Mouse (Mus musculus) cerebellum, adult 2 months (tissue): ENCODE data around the gene Itgav. TPM values are rescaled to one million over a fixed set of nuclear protein-coding genes. Genes with fewer than 3 reads are reported as not detected.

Source experiments
- DNase-seq, 2 experiments: peaks; one replicate each; pipeline ENCODE4 v3.0.0; 2021
- H3K27ac ChIP-seq: fragments of 200-500 bp; 2 replicates; pipeline ENCODE4 v1.5.1; 2012; ENCODE audit warnings: low read length, control low read depth, inconsistent platforms; ENCODE audit not compliant: insufficient read depth
- H3K27me3 ChIP-seq: fragments of 200-500 bp; 2 replicates; pipeline ENCODE4 v1.6.1; 2012; ENCODE audit warnings: inconsistent platforms, mild to moderate bottlenecking, low read length, moderate library complexity; ENCODE audit not compliant: control insufficient read depth, insufficient read depth
- H3K4me1 ChIP-seq: fragments of 200-500 bp; 2 replicates; pipeline ENCODE4 v1.6.1; 2011; ENCODE audit warnings: low read length; ENCODE audit not compliant: control insufficient read depth, insufficient read depth
- H3K4me3 ChIP-seq: fragments of 200-500 bp; replicated peaks from 2 replicates; pipeline ENCODE3; 2011; ENCODE audit warnings: mild to moderate bottlenecking, low read depth, low read length, control low read depth; ENCODE audit not compliant: insufficient read depth
- CTCF ChIP-seq: fragments of 200-500 bp; IDR thresholded peaks from 2 replicates; pipeline ENCODE4 v1.5.1; 2011; ENCODE audit warnings: low read depth, mild to moderate bottlenecking, control low read depth, low read length, moderate library complexity, borderline replicate concordance; ENCODE audit not compliant: insufficient read depth
- POLR2A ChIP-seq: fragments of 200-500 bp; IDR thresholded peaks from 2 replicates; pipeline ENCODE4 v1.6.1; 2011; ENCODE audit warnings: low read length, control low read depth, borderline replicate concordance; ENCODE audit not compliant: insufficient read depth
- WGBS: fragments of 180-500 bp; shearing (Covaris S2); methylation state at CpG from one replicate; pipeline ENCODE4 v1.1.7; 2018; 5-methylcytosine and 5-hydroxymethylcytosine counted together
- polyA plus RNA-seq: library from polyadenylated mRNA; depleted of rRNA; stranded (reverse); fragments of >200 nt; gene quantifications from 2 replicates; pipeline ENCODE4 v1.2.3, GENCODE M21; 2012; rRNA removed

Gene Itgav
- 40.6 and 43.2 TPM in 2 replicates for polyA plus RNA-seq

GRCm38 (mm10) chr2:83723921-83724826, at the start of gene Itgav:
Gene Itgav (plus strand): TSS chr2:83724397.
- no peaks in the 10 kb centered on the region for H3K4me1 ChIP-seq
- peak; percentile 87 for DNase-seq
- under 1% methylated on average over 75 of the region's 84 CpGs for WGBS
- no peak for TF ChIP-seq CTCF
- no peak for TF ChIP-seq POLR2A
- H3K4me3 ChIP-seq, result peak within 1 kb of the TSS; percentile 75
- H3K27me3 ChIP-seq, result no peaks in the 10 kb centered on the region
- H3K27ac ChIP-seq, result peak within 1 kb of the TSS; percentile 44; the same call in 1 of the 2 replicates

GRCm38 (mm10) chr2:83674421-83674820, 49.8 kb upstream of the Itgav start:
- no peak for TF ChIP-seq CTCF
- TF ChIP-seq POLR2A, result no peak
- no peak for DNase-seq
- Histone ChIP-seq H3K27ac (no peak overlapping the region), H3K27me3 (no peaks in the 10 kb centered on the region), H3K4me1 (no peaks in the 10 kb centered on the region), H3K4me3 (no peak overlapping the region)
- 73% methylated on average over 7 of the region's 7 CpGs for WGBS

- Histone ChIP-seq H3K27ac (no peak overlapping the region), H3K4me1 (no peaks in the 10 kb centered on the region), H3K4me3 (no peak overlapping the region), H3K27me3 (no peaks in the 10 kb centered on the region)
- WGBS, result 91% methylated on average over 9 of the region's 9 CpGs
- TF ChIP-seq POLR2A (no peak), CTCF (no peak)
- DNase-seq, result no peak
Observed at GRCm38 (mm10) chr2:83674896-83675295, 49.3 kb upstream of the Itgav start.

GRCm38 (mm10) chr2:83675681-83676080, 48.5 kb upstream of the Itgav start:
- H3K4me1 ChIP-seq, result no peaks in the 10 kb centered on the region
- H3K27ac ChIP-seq, result no peak overlapping the region
- TF ChIP-seq POLR2A (no peak), CTCF (no peak)
- WGBS, result 20% methylated on average over 5 of the region's 5 CpGs
- H3K4me3 ChIP-seq, result no peak overlapping the region
- DNase-seq, result no peak
- no peaks in the 10 kb centered on the region for H3K27me3 ChIP-seq

GRCm38 (mm10) chr2:83676226-83676870, 47.8 kb upstream of the Itgav start:
- H3K27ac ChIP-seq, result no peak overlapping the region
- no peak for DNase-seq
- TF ChIP-seq POLR2A (no peak), CTCF (no peak)
- H3K4me3 ChIP-seq, result no peak overlapping the region
- H3K4me1 ChIP-seq, result no peaks in the 10 kb centered on the region
- 90% methylated on average over 4 of the region's 4 CpGs for WGBS
- no peaks in the 10 kb centered on the region for H3K27me3 ChIP-seq

GRCm38 (mm10) chr2:83681332-83681731, 42.9 kb upstream of the Itgav start:
- no peak overlapping the region for H3K27ac ChIP-seq
- H3K4me1 ChIP-seq, result no peaks in the 10 kb centered on the region
- no peaks in the 10 kb centered on the region for H3K27me3 ChIP-seq
- TF ChIP-seq CTCF (no peak), POLR2A (no peak)
- no peak for DNase-seq
- no peak overlapping the region for H3K4me3 ChIP-seq
- WGBS, result 91% methylated on average over 8 of the region's 8 CpGs

GRCm38 (mm10) chr2:83681785-83682184, 42.4 kb upstream of the Itgav start:
- 77% methylated on average over 6 of the region's 6 CpGs for WGBS
- DNase-seq, result no peak
- H3K27ac ChIP-seq, result no peak overlapping the region
- TF ChIP-seq CTCF, result no peak
- TF ChIP-seq POLR2A, result no peak
- no peaks in the 10 kb centered on the region for H3K27me3 ChIP-seq
- no peaks in the 10 kb centered on the region for H3K4me1 ChIP-seq
- no peak overlapping the region for H3K4me3 ChIP-seq
